Mouse (Mus musculus): ENCODE results near the gene Mpeg1. TPM values are rescaled to one million over a fixed set of nuclear protein-coding genes. Genes with fewer than 3 reads are reported as not detected.

The Mpeg1 gene
- polyA plus RNA-seq, 1 experiment = 7.0 TPM

DNA sequence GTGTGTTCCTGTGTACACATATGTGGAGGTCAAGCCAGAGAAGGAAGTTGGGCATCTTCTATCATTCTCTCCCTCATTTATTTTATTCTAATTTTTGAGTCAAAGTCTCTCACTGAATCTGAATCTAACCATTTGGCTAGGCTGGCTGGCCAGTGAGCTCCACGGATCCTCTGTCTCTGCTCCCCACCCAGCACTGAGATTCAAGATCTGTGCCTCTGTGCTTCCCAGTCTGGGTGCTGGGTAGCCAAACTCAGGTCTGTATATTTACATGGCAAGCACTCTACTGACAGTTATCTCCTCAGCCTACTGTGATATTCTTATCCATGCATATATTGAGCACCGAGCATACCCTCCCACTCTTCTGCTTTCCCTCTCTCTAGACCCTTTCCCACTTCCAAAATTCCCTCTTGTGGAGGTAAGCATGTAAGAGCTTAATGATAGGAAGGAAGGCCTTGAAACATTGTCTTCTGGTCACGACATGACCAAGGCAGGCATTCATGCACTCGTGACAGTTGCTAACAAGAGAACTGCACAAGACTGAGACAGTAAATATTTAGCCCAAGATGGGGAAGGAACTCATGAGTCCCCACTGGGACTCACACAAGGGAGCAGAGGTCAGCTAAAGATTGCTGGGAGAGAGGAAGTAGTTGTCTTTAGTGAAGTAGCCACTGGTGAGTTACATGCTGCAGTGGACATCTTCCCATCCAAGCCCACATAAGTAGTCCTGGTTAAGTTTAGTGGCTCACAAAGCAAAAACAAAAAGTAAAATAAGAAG is 24.6 kb upstream of the Mpeg1 start:
- TF ChIP-seq POLR2A (IDR thresholded peaks at IDR 0.05; ENCODE audit: low read depth, low read length) (no peak), CTCF (IDR thresholded peaks at IDR 0.05; ENCODE audit: borderline replicate concordance, insufficient read depth, low read length) (no peak)
- no peak overlapping the region for H3K4me3 ChIP-seq (ENCODE audit: insufficient read depth, low read length)
- no peak overlapping the region for H3K27ac ChIP-seq (ENCODE audit: insufficient read depth, low read length)
- H3K4me1 ChIP-seq (ENCODE audit: control insufficient read depth, insufficient read depth, low read length) = no peaks in the 10 kb centered on the region

GRCm38 (mm10) chr19:12439581-12439980 is 21.0 kb upstream of the Mpeg1 start:
- no peak overlapping the region for H3K27ac ChIP-seq (ENCODE audit: insufficient read depth, low read length)
- no peaks in the 10 kb centered on the region for H3K4me1 ChIP-seq (ENCODE audit: control insufficient read depth, insufficient read depth, low read length)
- TF ChIP-seq CTCF (IDR thresholded peaks at IDR 0.05; ENCODE audit: borderline replicate concordance, insufficient read depth, low read length) = no peak
- no peak for TF ChIP-seq POLR2A (IDR thresholded peaks at IDR 0.05; ENCODE audit: low read depth, low read length)
- no peak overlapping the region for H3K4me3 ChIP-seq (ENCODE audit: insufficient read depth, low read length)

DNA sequence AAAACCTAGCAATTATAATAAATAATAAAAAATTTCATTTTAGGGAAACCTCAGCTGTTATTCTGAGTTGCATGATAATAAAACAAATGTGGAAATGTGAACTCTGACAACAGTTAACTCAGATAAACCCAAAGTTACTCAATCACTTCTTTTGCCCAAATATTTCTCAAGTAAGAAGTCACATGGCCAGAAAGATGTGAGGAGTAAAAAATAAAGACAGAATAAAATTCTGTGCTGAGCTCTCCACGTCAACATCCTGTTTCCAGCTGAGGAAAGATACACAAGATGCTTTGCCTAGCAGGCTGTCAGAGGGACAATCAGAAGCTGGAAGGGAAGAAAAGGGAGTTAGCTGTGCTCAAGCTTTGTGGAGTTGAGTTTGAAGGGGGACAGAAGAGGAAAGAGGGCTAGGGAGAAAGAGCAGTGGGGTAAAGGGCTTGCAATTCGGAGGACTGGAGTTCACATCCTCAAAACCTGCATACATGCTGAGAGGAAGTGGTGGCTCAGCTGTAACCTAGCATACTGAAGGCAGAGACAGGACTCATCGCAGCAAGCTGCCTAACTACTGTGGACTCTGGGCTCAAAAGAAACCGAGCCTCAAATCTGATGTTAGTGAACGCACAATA is 20.4 kb upstream of the Mpeg1 start:
- no peak for TF ChIP-seq POLR2A (IDR thresholded peaks at IDR 0.05; ENCODE audit: low read depth, low read length)
- TF ChIP-seq CTCF (IDR thresholded peaks at IDR 0.05; ENCODE audit: borderline replicate concordance, insufficient read depth, low read length) = no peak
- Histone ChIP-seq H3K27ac (ENCODE audit: insufficient read depth, low read length) (no peak overlapping the region), H3K4me1 (ENCODE audit: control insufficient read depth, insufficient read depth, low read length) (no peaks in the 10 kb centered on the region), H3K4me3 (ENCODE audit: insufficient read depth, low read length) (no peak overlapping the region)

DNA sequence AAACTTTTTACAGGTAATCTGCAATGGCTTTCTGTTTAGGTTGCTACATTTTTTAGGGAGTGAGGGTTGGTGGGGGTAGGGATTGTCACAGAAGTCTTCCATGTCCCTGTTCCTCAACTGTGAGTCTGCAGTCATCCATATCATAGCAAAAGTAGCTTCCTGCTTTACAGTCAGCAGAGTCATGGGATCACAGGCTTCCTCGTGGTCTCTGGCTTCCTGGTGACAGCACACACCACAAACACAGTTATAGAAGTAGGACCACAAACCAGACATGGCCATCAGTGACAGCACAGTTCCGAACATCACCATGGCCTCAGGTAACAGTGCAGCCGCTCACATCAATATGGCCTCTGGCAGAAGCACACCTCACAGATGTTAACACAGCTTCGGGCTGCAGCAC is 18.0 kb upstream of the Mpeg1 start:
- Histone ChIP-seq H3K4me3 (ENCODE audit: insufficient read depth, low read length) (no peak overlapping the region), H3K4me1 (ENCODE audit: control insufficient read depth, insufficient read depth, low read length) (no peaks in the 10 kb centered on the region), H3K27ac (ENCODE audit: insufficient read depth, low read length) (no peak overlapping the region)
- TF ChIP-seq CTCF (IDR thresholded peaks at IDR 0.05; ENCODE audit: borderline replicate concordance, insufficient read depth, low read length) = no peak

GRCm38 (mm10) chr19:12445014-12445413 is 15.6 kb upstream of the Mpeg1 start:
- H3K4me3 ChIP-seq (ENCODE audit: insufficient read depth, low read length) = no peak overlapping the region
- no peaks in the 10 kb centered on the region for H3K4me1 ChIP-seq (ENCODE audit: control insufficient read depth, insufficient read depth, low read length)
- no peak for TF ChIP-seq POLR2A (IDR thresholded peaks at IDR 0.05; ENCODE audit: low read depth, low read length)
- TF ChIP-seq CTCF (IDR thresholded peaks at IDR 0.05; ENCODE audit: borderline replicate concordance, insufficient read depth, low read length) = no peak
- H3K27ac ChIP-seq (ENCODE audit: insufficient read depth, low read length) = no peak overlapping the region

DNA sequence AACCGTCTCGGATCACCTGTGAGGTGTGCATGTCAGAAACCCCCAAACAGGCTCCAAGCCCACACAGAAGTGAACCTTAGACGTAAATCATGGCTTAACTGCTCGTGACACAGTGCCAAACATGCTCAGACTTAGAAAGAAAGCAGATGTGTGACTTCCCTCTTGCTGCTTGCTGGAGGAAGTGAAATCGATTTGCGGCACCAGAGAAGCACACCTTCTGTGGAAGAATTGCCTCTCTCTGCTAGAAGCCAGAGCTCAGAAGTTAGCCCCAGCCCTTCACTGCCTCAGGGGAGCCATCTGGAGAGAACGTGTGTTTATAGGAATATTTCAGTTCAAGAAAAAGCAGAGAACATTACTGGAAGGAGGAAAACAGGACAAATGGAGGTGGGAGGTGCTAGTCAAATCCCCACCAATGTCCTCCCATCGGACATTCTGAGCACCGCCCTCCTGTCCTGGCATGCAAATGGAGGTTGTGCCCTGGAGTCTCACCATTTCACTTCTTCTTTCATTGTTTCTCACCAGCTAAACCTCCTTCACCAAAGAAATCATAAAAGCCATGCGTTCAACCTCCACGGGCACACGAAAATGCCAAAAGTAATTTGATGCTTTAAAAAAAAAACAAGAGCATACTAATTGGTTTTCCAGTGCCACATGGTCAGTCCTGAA is 3.0 kb upstream of the Mpeg1 start:
- H3K4me3 ChIP-seq (ENCODE audit: insufficient read depth, low read length) = no peak overlapping the region

DNA sequence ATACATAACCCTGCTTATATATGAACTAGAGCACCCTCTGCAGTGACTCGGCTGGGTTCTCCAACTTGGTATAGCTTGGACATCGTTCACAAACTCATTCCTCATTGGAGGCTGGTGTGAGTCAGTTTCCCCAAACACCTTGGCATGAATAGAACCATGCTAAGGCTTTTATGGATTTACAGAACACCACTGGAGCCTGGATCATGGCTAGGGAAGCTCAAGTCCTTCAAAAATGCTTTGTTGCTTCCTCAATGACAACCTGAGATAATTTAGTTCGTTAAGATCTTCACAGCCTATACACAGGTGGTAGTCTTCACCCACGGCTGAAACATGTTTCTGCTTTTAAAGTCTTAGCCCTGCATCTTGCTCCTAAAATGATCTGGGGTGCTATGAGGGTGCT is 1.1 kb upstream of the Mpeg1 start:
- Histone ChIP-seq H3K27ac (ENCODE audit: insufficient read depth, low read length) (no peak overlapping the region), H3K4me3 (ENCODE audit: insufficient read depth, low read length) (no peak overlapping the region), H3K4me1 (ENCODE audit: control insufficient read depth, insufficient read depth, low read length) (peaks cover 4% of the 10 kb centered on the region)
- TF ChIP-seq POLR2A (IDR thresholded peaks at IDR 0.05; ENCODE audit: low read depth, low read length) (no peak), CTCF (IDR thresholded peaks at IDR 0.05; ENCODE audit: borderline replicate concordance, insufficient read depth, low read length) (no peak)

More for the DNA sequence above, 3.0 kb upstream of the Mpeg1 start:
- no peaks in the 10 kb centered on the region for H3K4me1 ChIP-seq (ENCODE audit: control insufficient read depth, insufficient read depth, low read length)
- TF ChIP-seq POLR2A (IDR thresholded peaks at IDR 0.05; ENCODE audit: low read depth, low read length) = no peak
- no peak for TF ChIP-seq CTCF (IDR thresholded peaks at IDR 0.05; ENCODE audit: borderline replicate concordance, insufficient read depth, low read length)
- no peak overlapping the region for H3K27ac ChIP-seq (ENCODE audit: insufficient read depth, low read length)

- TF ChIP-seq CTCF (IDR thresholded peaks at IDR 0.05; ENCODE audit: borderline replicate concordance, insufficient read depth, low read length) = no peak
- TF ChIP-seq POLR2A (IDR thresholded peaks at IDR 0.05; ENCODE audit: low read depth, low read length) = no peak
- Histone ChIP-seq H3K4me3 (ENCODE audit: insufficient read depth, low read length) (no peak overlapping the region), H3K27ac (ENCODE audit: insufficient read depth, low read length) (no peak overlapping the region), H3K4me1 (ENCODE audit: control insufficient read depth, insufficient read depth, low read length) (peaks cover 4% of the 10 kb centered on the region)
These were observed 2.5 kb downstream of the Mpeg1 start for GRCm38 (mm10) chr19:12462851-12463721.

DNA sequence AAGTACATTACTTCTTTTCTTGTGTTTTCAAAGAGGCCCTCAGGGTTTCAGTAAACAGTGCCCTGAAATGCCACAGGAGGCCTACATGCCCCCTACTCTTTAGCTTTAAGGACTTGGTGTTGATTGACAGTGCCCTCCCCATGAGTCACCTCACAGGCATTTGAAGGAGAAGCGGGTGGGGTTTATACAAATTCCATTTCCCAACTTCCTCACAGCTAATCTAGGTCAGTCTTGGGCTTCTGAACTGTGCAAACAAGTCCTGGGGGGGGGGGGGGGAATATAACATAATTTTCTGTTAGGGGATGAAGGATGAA is 3.1 kb downstream of the Mpeg1 start:
- TF ChIP-seq CTCF (IDR thresholded peaks at IDR 0.05; ENCODE audit: borderline replicate concordance, insufficient read depth, low read length) = no peak
- TF ChIP-seq POLR2A (IDR thresholded peaks at IDR 0.05; ENCODE audit: low read depth, low read length) = no peak
- H3K4me3 ChIP-seq (ENCODE audit: insufficient read depth, low read length) = no peak overlapping the region
- peaks cover 4% of the 10 kb centered on the region for H3K4me1 ChIP-seq (ENCODE audit: control insufficient read depth, insufficient read depth, low read length)
- no peak overlapping the region for H3K27ac ChIP-seq (ENCODE audit: insufficient read depth, low read length)
